In the genomic region with DNA sequence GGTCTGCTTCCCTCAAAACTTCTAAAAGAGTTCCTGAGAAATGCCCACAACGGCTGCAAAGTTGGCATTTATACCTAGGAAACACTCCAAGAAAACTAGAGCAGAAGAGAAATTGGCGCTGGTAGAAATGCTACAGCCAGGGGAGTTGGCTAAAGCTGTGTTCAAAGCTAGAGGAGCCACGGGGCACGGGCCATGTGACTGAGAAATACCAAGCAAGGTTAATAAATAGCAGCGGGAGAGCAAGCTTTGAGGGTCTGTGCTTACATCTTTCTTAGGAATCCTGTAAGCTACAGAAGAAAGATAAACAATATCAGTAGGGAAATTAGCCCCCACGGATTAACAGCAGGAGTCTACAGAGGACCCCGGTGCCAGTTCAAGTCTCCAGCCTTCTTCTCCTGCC, we compare ENCODE assay signal across 13 mouse cellular contexts.
DNase-seq lines count a peak whose midpoint lies in the region; ATAC-seq and TF ChIP-seq lines count a peak whose summit lies in the region.
"Had no signal": no experiment of that assay in that cellular context is flagged by ENCODE, and none has a peak within 500 bp of the region (broad histone marks: within the 10 kb centered on the region; RNA-seq: fewer than 3 reads in every experiment).

No protein-coding gene starts in this region.

- TF ChIP-seq CTCF in brain, embryonic 14.5 days (IDR thresholded peaks at IDR 0.05; ENCODE audit: borderline replicate concordance, extremely low read depth, insufficient read depth, insufficient read length): no peak

- ATAC-seq in megakaryocyte, adult 5-6 weeks (ENCODE audit: poor library complexity, severe bottlenecking): no peak

- no peak for TF ChIP-seq POLR2A in brain, embryonic 14.5 days (IDR thresholded peaks at IDR 0.05; ENCODE audit: borderline replicate concordance, extremely low read depth, insufficient read depth, insufficient read length, poor library complexity, severe bottlenecking)

- DNase-seq in cerebellum, postnatal 14 days: peak; percentile 9 to 23
- no peak for DNase-seq in cerebellum, adult 8-10 months
- DNase-seq in left cerebral cortex, postnatal 10 days (ENCODE audit: extremely low spot score in 1 of 2, low spot score in 2 of 2): peak; percentile 27 to 35
- DNase-seq in left cerebral cortex, postnatal 4 days: no peak
- peak; percentile 42 for DNase-seq in brain, embryonic 14.5 days (ENCODE audit: low read depth)
- peak; percentile 79 to 86 for DNase-seq in kidney, postnatal 25 days
- no peak for DNase-seq in gastrocnemius, postnatal 14 days
- DNase-seq: adrenal gland, adult 2 months; cerebellum, postnatal 36 days; liver; right cerebral cortex, postnatal 4 days; thymus, postnatal 14 days had no signal

- intact Hi-C loops in left cerebral cortex, postnatal 10 days (cut with DNase I): no loop called here
- intact Hi-C loops in left cerebral cortex, postnatal 4 days (cut with DNase I): no loop called here
- intact Hi-C loops in gastrocnemius, postnatal 14 days (cut with DNase I; ENCODE audit: low total_unique reads): no loop called here

Comparison
In these comparisons a context has a peak if more than half of its experiments do, and no peak if none do; other contexts are left out.
1. DNase-seq: peak in cerebellum, postnatal 14 days (2 of 2), left cerebral cortex, postnatal 10 days (2 of 2), brain, embryonic 14.5 days (single experiment) and kidney, postnatal 25 days (2 of 2); none in cerebellum, adult 8-10 months (single experiment), left cerebral cortex, postnatal 4 days (single experiment) and gastrocnemius, postnatal 14 days (single experiment).